Mouse (Mus musculus): ENCODE data around the gene Tuba4a. TPM values are rescaled to one million over a fixed set of nuclear protein-coding genes. Genes with fewer than 3 reads are reported as not detected.

Tuba4a gene
- polyA plus RNA-seq, 1 experiment from 2014 or later: 14.9 TPM

DNA sequence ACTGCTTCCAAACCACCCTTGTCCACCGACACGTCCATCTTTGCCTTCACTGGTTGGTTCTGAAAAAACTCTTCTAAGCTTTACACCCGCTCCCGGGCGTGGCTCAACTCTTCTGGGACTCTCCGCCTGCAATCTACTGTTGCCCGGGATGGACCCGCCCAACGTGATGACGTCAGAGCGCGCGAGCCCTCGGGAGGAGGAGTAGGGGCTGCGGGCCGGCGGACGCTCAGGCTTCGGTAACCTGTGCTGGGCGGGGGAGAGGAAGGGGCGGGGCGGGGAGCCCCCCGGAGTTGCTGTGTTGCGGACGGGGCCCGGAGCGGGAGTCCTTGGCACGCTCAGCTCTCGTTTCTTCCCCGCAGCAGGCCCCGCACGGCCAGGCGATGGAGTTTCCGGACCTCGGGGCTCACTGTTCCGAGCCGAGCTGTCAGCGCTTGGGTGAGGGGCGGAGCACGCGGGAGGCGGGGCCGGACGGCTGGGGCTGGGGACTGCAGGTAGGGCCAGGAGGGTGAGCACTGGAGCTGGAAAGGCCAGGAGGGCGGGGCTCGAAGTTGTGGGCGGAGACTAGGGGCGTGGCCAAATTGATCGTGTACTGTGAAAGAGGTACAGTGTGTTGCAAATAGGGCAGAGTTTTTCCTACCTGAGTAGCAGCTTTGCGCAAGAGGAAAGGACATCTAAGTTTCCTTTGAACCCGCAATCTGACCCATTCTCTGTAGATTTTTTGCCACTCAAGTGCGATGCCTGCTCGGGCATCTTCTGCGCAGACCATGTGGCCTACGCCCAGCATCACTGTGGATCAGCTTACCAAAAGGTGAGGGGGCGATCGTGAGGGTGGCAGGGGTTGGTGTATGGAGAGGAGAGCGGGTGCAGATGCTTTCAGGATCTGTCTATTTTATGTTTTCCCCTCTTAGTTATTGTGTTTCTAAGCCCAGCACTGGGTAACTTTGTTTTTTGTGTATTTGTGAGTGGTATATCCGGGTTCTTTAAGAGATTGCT, 50.9 kb downstream of the Tuba4a start, which contains the start of gene Zfand2b:
TSS of gene Zfand2b (plus strand) at position 175 of the 993 bp plus-strand sequence.
- Histone ChIP-seq H3K4me2 (replicated peaks) (peak within 1 kb of the TSS; percentile 73), H3K27me3 (no peaks in the 10 kb centered on the region), H3K9me3 (no peaks in the 10 kb centered on the region), H3K9ac (replicated peaks) (peak within 1 kb of the TSS; percentile 66), H3K4me3 (peak within 1 kb of the TSS; percentile 74), H3K36me3 (peaks cover 34% of the 10 kb centered on the region), H3K4me1 (peaks cover 15% of the 10 kb centered on the region), H3K27ac (replicated peaks) (peak within 1 kb of the TSS; percentile 90)
- ATAC-seq (replicated peaks): peak; percentile 97
- WGBS: under 1% methylated on average over 59 of the region's 59 CpGs

DNA sequence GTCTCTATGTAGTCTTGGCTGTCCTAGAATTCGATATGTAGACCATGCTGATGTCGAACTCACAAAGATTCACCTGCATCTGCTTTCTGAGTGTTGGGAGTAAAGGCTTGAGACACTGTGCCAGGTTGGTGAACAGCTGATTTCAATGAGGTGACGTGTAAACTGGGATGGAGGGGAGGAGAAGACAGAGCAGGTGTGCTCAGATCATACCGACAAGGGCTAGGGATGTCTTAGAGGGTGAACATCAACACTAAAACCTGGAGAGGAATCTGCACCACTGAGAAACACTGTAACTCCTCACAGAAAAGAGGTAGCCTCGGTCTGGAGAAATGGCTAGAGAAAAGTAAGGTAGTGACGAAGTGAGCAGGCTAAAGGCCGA, 51.6 kb downstream of the Tuba4a start:
- peak; percentile 42 for ATAC-seq (replicated peaks)
- peaks cover 27% of the 10 kb centered on the region for H3K36me3 ChIP-seq
- H3K9ac ChIP-seq (replicated peaks): peak overlapping the region; percentile 66
- no peaks in the 10 kb centered on the region for H3K27me3 ChIP-seq
- no peaks in the 10 kb centered on the region for H3K9me3 ChIP-seq
- peak overlapping the region; percentile 90 for H3K27ac ChIP-seq (replicated peaks)
- WGBS: 10% methylated on average over 7 of the region's 7 CpGs
- H3K4me3 ChIP-seq: peak overlapping the region; percentile 74
- peak overlapping the region; percentile 73 for H3K4me2 ChIP-seq (replicated peaks)
- H3K4me1 ChIP-seq: peaks cover 15% of the 10 kb centered on the region

Small RNA genes lying within 50 kb of the gene (microRNA-seq; reads per million reads assigned to microRNA genes)
- not detected for gene Gm27943

Other genes with a start within 250 kb of the Tuba4a start
- gene Nhej1, start 94.7 kb downstream of the Tuba4a start, polyA plus RNA-seq (2015; fragmentation: Nextera tagmentation; extraction: Ambion mirVana): 7.0 and 7.7 TPM in 2 replicates
- not detected in 2 replicates for gene Slc23a3, start 86.0 kb downstream of the Tuba4a start, polyA plus RNA-seq (2015; fragmentation: Nextera tagmentation; extraction: Ambion mirVana)
- 55.5 and 57.9 TPM in 2 replicates for gene Cnppd1, start 77.2 kb downstream of the Tuba4a start, polyA plus RNA-seq (2015; fragmentation: Nextera tagmentation; extraction: Ambion mirVana)
- 91.2 and 103 TPM in 2 replicates for gene Retreg2, start 77.1 kb downstream of the Tuba4a start, polyA plus RNA-seq (2015; fragmentation: Nextera tagmentation; extraction: Ambion mirVana)
- gene Zfand2b, start 51.2 kb downstream of the Tuba4a start, polyA plus RNA-seq (2015; fragmentation: Nextera tagmentation; extraction: Ambion mirVana): 40.4 and 42.9 TPM in 2 replicates
- gene Abcb6, start 39.5 kb downstream of the Tuba4a start, polyA plus RNA-seq (2015; fragmentation: Nextera tagmentation; extraction: Ambion mirVana): 42.9 and 45.1 TPM in 2 replicates
- gene Ankzf1, start 27.7 kb downstream of the Tuba4a start, polyA plus RNA-seq (2015; fragmentation: Nextera tagmentation; extraction: Ambion mirVana): 26.3 and 28.6 TPM in 2 replicates
- 40.0 and 40.4 TPM in 2 replicates for gene Atg9a, start 27.7 kb downstream of the Tuba4a start, polyA plus RNA-seq (2015; fragmentation: Nextera tagmentation; extraction: Ambion mirVana)
- 19.6 and 20.0 TPM in 2 replicates for gene Glb1l, start 9.1 kb downstream of the Tuba4a start, polyA plus RNA-seq (2015; fragmentation: Nextera tagmentation; extraction: Ambion mirVana)
- gene Stk16, start 9.0 kb downstream of the Tuba4a start, polyA plus RNA-seq (2015; fragmentation: Nextera tagmentation; extraction: Ambion mirVana): 145 and 147 TPM in 2 replicates
- not detected in 2 replicates for gene A630095N17Rik, start 12.2 kb upstream of the Tuba4a start, polyA plus RNA-seq (2015; fragmentation: Nextera tagmentation; extraction: Ambion mirVana)
- gene Dnajb2, start 16.5 kb upstream of the Tuba4a start, polyA plus RNA-seq (2015; fragmentation: Nextera tagmentation; extraction: Ambion mirVana): 53.0 and 54.0 TPM in 2 replicates
- 6.9 and 8.7 TPM in 2 replicates for gene Ptprn, start 44.6 kb upstream of the Tuba4a start, polyA plus RNA-seq (2015; fragmentation: Nextera tagmentation; extraction: Ambion mirVana)
- gene Resp18, start 58.5 kb upstream of the Tuba4a start, polyA plus RNA-seq (2015; fragmentation: Nextera tagmentation; extraction: Ambion mirVana): 38.6 and 51.0 TPM in 2 replicates
- 162 and 163 TPM in 2 replicates for gene Dnpep, start 98.1 kb upstream of the Tuba4a start, polyA plus RNA-seq (2015; fragmentation: Nextera tagmentation; extraction: Ambion mirVana)
- 1.0 and 1.2 TPM in 2 replicates for gene Des, start 140.5 kb upstream of the Tuba4a start, polyA plus RNA-seq (2015; fragmentation: Nextera tagmentation; extraction: Ambion mirVana)
- 9.9 and 11.4 TPM in 2 replicates for gene Speg, start 155.4 kb upstream of the Tuba4a start, polyA plus RNA-seq (2015; fragmentation: Nextera tagmentation; extraction: Ambion mirVana)
- gene Gmppa, start 216.1 kb upstream of the Tuba4a start, polyA plus RNA-seq (2015; fragmentation: Nextera tagmentation; extraction: Ambion mirVana): 62.3 and 77.8 TPM in 2 replicates
- gene Asic4, start 230.6 kb upstream of the Tuba4a start, polyA plus RNA-seq (2015; fragmentation: Nextera tagmentation; extraction: Ambion mirVana): 2.8 and 4.1 TPM in 2 replicates

Data from forebrain, embryonic 15.5 days (tissue).